Mouse (Mus musculus): Measurements from ENCODE around the gene Arpp21. TPM values are rescaled to one million over a fixed set of nuclear protein-coding genes. Genes with fewer than 3 reads are reported as not detected.

Arpp21 gene
- polyA plus RNA-seq, 1 experiment from 2014 or later: 3.2 TPM

DNA sequence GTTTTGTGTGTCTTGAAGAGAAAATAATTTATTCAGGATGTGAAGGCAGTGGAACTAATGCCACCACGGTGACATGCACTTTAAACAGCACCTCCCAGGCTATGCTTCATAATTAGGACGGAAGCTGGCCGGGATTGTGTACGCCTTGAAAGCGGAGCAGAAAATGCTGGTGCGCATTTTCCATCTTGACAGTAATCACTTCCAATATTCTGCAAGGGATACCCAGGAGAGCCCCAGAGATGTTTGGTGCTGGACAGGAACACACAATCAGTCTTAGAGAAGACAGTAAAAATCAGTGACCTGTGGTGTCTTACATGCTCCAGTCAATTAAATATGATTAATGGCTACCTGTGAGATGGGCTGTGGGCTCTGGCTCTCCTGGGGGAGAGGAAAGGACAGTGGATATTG is 112.3 kb downstream of the Arpp21 start:
- no peaks in the 10 kb centered on the region for H3K9me3 ChIP-seq (replicated peaks)
- H3K27ac ChIP-seq: no peak overlapping the region
- no peaks in the 10 kb centered on the region for H3K36me3 ChIP-seq
- H3K27me3 ChIP-seq: no peaks in the 10 kb centered on the region
- H3K9ac ChIP-seq: no peak overlapping the region
- ATAC-seq (replicated peaks; ENCODE audit: insufficient number of reproducible peaks, insufficient read depth, low FRiP score, low read depth): no peak
- WGBS: 79% methylated on average over 6 of the region's 6 CpGs
- no peak overlapping the region for H3K4me2 ChIP-seq
- no peak overlapping the region for H3K4me3 ChIP-seq
- peaks cover 7% of the 10 kb centered on the region; the same call in 1 of the 2 replicates for H3K4me1 ChIP-seq (replicated peaks)

DNA sequence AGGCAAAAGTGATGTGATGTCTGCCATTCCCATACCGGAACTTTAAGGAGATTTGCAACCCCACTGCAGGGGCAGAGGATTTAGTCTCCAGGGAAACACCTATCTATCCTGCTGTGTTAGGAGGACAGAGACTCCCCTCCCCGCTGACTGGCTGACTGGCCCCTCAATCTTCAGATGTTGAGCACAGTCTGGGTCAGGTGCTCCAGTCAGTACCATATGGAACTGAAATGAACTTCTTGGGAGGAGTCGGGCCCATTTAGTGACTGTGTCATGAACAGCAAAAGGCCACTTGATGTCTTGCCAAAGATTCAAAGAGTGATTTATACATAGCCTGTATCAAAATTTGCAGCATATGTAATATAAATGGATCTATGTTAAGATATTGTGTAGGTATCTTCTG is 116.2 kb downstream of the Arpp21 start:
- no peaks in the 10 kb centered on the region for H3K27me3 ChIP-seq
- H3K27ac ChIP-seq: no peak overlapping the region
- no peak for ATAC-seq (replicated peaks; ENCODE audit: insufficient number of reproducible peaks, insufficient read depth, low FRiP score, low read depth)
- no peak overlapping the region for H3K9ac ChIP-seq
- no peaks in the 10 kb centered on the region for H3K9me3 ChIP-seq (replicated peaks)
- H3K4me1 ChIP-seq (replicated peaks): peaks cover 11% of the 10 kb centered on the region; the same call in 1 of the 2 replicates
- 45% methylated on average over 3 of the region's 3 CpGs for WGBS
- H3K4me2 ChIP-seq: no peak overlapping the region
- no peak overlapping the region for H3K4me3 ChIP-seq
- no peaks in the 10 kb centered on the region for H3K36me3 ChIP-seq

DNA sequence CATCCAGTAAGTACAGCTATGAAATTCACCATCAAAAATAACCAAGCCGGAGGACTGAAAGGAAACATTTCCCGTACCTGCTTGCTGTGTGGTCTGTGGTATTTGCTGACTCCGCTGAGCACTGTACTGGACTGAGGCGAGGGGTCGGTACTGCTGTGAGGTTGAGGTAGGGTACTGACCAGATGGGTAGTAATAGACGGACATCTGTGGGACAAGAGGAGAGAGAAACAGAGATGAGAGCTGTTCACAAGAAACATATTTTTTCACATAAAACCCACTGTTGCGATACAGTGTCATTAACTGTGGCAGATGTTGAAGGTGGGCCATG is 116.7 kb downstream of the Arpp21 start:
- Histone ChIP-seq H3K27ac (no peak overlapping the region), H3K9me3 (replicated peaks) (no peaks in the 10 kb centered on the region), H3K4me2 (peak overlapping the region; percentile 67), H3K4me1 (replicated peaks) (peaks cover 11% of the 10 kb centered on the region; the same call in 1 of the 2 replicates), H3K4me3 (peak overlapping the region; percentile 36), H3K9ac (no peak overlapping the region), H3K27me3 (no peaks in the 10 kb centered on the region), H3K36me3 (no peaks in the 10 kb centered on the region)
- WGBS: 19% methylated on average over 7 of the region's 7 CpGs
- ATAC-seq (replicated peaks; ENCODE audit: insufficient number of reproducible peaks, insufficient read depth, low FRiP score, low read depth): no peak

GRCm38 (mm10) chr9:112118411-112119105 is 117.2 kb downstream of the Arpp21 start:
- ATAC-seq (replicated peaks; ENCODE audit: insufficient number of reproducible peaks, insufficient read depth, low FRiP score, low read depth): no peak
- peak overlapping the region; percentile 67 for H3K4me2 ChIP-seq
- peak overlapping the region; percentile 28; the same call in 1 of the 2 replicates for H3K27ac ChIP-seq
- WGBS: 6% methylated on average over 22 of the region's 22 CpGs
- H3K36me3 ChIP-seq: no peaks in the 10 kb centered on the region
- no peaks in the 10 kb centered on the region for H3K27me3 ChIP-seq
- no peaks in the 10 kb centered on the region for H3K9me3 ChIP-seq (replicated peaks)
- peaks cover 11% of the 10 kb centered on the region; the same call in 1 of the 2 replicates for H3K4me1 ChIP-seq (replicated peaks)
- H3K4me3 ChIP-seq: peak overlapping the region; percentile 36
- peak overlapping the region; percentile 28; the same call in 1 of the 2 replicates for H3K9ac ChIP-seq

DNA sequence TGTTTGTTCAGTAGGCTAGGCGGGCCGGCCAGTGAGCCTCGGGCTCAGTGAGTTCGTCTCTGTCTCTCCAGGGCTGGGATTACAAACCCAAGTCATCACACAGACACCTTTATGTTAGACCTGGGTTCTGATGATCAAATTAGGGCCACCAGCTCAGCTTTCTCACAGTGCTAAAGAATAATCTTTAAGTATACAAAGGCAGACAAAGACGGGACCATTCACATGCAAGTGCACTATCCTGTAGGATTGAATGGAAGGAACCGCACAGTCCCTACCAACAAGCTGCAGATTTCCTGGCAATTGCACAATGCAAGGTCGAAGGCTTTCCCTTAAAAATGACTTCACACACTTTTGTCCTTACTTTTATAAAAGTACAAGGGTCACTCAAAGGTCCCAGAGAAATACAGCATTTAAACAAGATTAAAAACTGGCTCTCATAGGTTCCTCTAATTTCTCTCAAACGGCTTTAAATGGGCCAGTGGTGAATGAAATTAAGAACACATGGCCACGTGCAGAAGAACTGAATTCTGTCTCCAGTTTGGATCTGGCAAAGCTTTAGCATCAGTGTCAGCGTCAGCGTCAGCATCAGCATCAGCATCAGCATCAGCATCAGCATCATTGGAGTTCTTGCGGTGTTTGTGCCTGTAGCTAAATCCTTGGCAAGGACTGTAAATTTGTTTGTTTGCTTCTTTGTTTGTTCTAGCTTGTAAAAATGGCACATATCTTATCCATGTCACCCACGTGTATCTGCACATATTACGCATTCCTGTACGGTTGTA is 117.9 kb downstream of the Arpp21 start:
- no peaks in the 10 kb centered on the region for H3K36me3 ChIP-seq
- peak overlapping the region; percentile 36 for H3K4me3 ChIP-seq
- no peak for ATAC-seq (replicated peaks; ENCODE audit: insufficient number of reproducible peaks, insufficient read depth, low FRiP score, low read depth)
- H3K4me1 ChIP-seq (replicated peaks): peaks cover 11% of the 10 kb centered on the region; the same call in 1 of the 2 replicates
- peak overlapping the region; percentile 67 for H3K4me2 ChIP-seq
- 40% methylated on average over 15 of the region's 15 CpGs for WGBS
- no peak overlapping the region for H3K27ac ChIP-seq
- H3K9me3 ChIP-seq (replicated peaks): no peaks in the 10 kb centered on the region
- H3K27me3 ChIP-seq: no peaks in the 10 kb centered on the region
- H3K9ac ChIP-seq: 0 out of 2 replicates have a peak overlapping the region, but pooled peaks have one; percentile 28

DNA sequence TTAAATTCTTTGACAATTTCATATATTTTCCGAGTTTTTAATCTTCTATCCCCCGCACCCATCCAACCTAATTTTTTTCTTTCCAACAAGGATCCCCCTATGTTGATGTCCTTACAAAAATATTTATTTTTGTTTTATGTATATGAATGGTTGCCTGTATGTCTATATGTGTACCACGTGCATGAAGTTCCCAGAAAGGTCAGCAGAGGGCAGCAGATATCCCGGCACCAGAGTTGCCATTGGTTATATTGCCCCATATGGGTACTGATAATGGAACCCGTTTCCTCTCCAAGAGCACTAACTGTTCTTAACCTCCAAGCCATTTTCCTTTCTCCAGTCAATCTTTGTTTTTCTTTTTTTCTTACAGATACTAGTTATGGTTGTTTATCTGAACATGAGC is 124.1 kb downstream of the Arpp21 start:
- Histone ChIP-seq H3K27ac (no peak overlapping the region), H3K9me3 (replicated peaks) (no peaks in the 10 kb centered on the region), H3K9ac (no peak overlapping the region), H3K4me1 (replicated peaks) (no peaks in the 10 kb centered on the region), H3K27me3 (no peaks in the 10 kb centered on the region), H3K4me3 (no peak overlapping the region), H3K4me2 (no peak overlapping the region), H3K36me3 (no peaks in the 10 kb centered on the region)
- ATAC-seq (replicated peaks; ENCODE audit: insufficient number of reproducible peaks, insufficient read depth, low FRiP score, low read depth): no peak
- 84% methylated on average over 5 of the region's 5 CpGs for WGBS

DNA sequence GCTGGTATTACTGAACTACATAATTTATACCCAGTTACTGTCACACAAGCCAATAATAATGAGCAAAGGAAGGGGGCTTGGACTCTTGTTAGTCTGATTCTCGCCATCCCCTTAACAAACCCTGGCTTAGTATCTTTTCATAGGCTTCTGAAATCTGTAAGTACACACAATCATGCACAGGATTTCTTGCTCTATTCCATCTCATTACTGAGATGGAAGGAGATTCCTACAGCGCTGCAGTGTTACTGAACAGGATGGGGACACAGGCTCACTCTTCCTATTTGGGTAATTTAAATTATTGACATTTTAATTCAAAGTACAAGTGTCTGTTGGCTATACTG is 132.9 kb downstream of the Arpp21 start:
- no peak overlapping the region for H3K9ac ChIP-seq
- ATAC-seq (replicated peaks; ENCODE audit: insufficient number of reproducible peaks, insufficient read depth, low FRiP score, low read depth): no peak
- no peak overlapping the region for H3K27ac ChIP-seq
- 71% methylated on average over 2 of the region's 2 CpGs for WGBS
- H3K4me1 ChIP-seq (replicated peaks): no peaks in the 10 kb centered on the region
- H3K9me3 ChIP-seq (replicated peaks): no peaks in the 10 kb centered on the region
- no peaks in the 10 kb centered on the region for H3K27me3 ChIP-seq
- H3K4me3 ChIP-seq: no peak overlapping the region
- H3K36me3 ChIP-seq: no peaks in the 10 kb centered on the region
- H3K4me2 ChIP-seq: no peak overlapping the region

DNA sequence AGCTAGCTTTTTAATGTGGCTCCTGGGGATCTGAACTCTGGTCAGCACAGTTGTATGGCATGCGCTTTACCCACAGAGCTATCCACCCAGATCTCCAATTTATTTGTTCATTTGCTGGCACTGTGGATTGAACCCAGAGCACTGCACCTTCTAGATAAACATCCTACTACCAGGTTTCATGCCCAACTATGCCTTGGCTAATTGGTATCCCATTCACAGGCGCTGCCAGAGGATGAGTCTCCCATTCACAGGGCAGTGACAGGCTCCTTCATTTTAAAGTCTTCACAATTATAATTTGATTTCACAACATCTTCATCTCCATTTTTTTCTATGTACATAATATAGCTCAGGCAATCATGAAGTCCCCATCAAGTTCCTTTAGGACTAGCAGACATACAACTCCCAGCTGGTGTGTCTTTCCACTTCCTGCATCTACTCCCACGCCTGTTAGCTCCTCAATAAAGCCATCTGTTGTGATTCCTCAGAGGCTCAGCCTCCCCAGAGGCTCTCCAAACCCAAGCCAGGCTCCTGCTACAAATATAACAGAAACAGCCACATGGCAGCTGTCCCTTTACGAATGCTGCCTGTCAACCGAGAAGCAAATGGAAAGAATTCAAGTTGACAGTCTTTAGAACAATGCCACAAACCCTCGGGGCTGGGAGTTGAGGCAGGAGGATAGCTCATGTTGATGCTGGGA is 133.4 kb downstream of the Arpp21 start:
- WGBS: 49% methylated on average over 6 of the region's 6 CpGs
- ATAC-seq (replicated peaks; ENCODE audit: insufficient number of reproducible peaks, insufficient read depth, low FRiP score, low read depth): no peak

GRCm38 (mm10) chr9:112100841-112101595 is 134.7 kb downstream of the Arpp21 start:
- no peaks in the 10 kb centered on the region for H3K36me3 ChIP-seq
- no peaks in the 10 kb centered on the region for H3K4me1 ChIP-seq (replicated peaks)
- no peak overlapping the region for H3K4me2 ChIP-seq
- WGBS: 78% methylated on average over 3 of the region's 3 CpGs
- no peak overlapping the region for H3K9ac ChIP-seq
- H3K27me3 ChIP-seq: no peaks in the 10 kb centered on the region
- H3K4me3 ChIP-seq: no peak overlapping the region
- no peak overlapping the region for H3K27ac ChIP-seq
- no peaks in the 10 kb centered on the region for H3K9me3 ChIP-seq (replicated peaks)
- ATAC-seq (replicated peaks; ENCODE audit: insufficient number of reproducible peaks, insufficient read depth, low FRiP score, low read depth): no peak

More for the DNA sequence above, 133.4 kb downstream of the Arpp21 start:
- Histone ChIP-seq H3K9ac (no peak overlapping the region), H3K27me3 (no peaks in the 10 kb centered on the region), H3K4me1 (replicated peaks) (no peaks in the 10 kb centered on the region), H3K4me3 (no peak overlapping the region), H3K36me3 (no peaks in the 10 kb centered on the region), H3K27ac (no peak overlapping the region), H3K9me3 (replicated peaks) (no peaks in the 10 kb centered on the region), H3K4me2 (no peak overlapping the region)

DNA sequence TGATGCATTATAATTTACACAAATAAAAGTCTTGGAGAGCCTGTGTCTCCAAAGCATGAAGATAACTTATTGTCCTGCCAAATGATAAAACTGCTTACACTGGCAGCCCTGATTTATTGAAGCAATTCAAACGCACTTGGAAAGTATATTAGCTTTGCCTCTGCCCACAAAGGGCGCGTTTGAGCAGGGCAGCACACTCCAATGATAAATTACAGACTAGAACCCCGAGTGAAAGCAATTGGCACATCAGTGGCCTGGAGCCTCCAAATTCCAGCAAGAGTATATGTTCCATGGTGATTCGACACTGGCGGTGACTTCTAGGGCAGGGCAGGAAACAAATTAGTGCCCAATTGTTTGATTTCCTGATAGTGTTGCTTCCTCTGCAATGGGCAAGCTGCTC is 137.5 kb downstream of the Arpp21 start:
- no peak overlapping the region for H3K27ac ChIP-seq
- ATAC-seq (replicated peaks; ENCODE audit: insufficient number of reproducible peaks, insufficient read depth, low FRiP score, low read depth): no peak
- no peaks in the 10 kb centered on the region for H3K27me3 ChIP-seq
- H3K9me3 ChIP-seq (replicated peaks): no peaks in the 10 kb centered on the region
- 66% methylated on average over 6 of the region's 6 CpGs for WGBS
- H3K9ac ChIP-seq: no peak overlapping the region
- no peak overlapping the region for H3K4me3 ChIP-seq
- no peaks in the 10 kb centered on the region for H3K36me3 ChIP-seq
- no peak overlapping the region for H3K4me2 ChIP-seq
- no peaks in the 10 kb centered on the region for H3K4me1 ChIP-seq (replicated peaks)

GRCm38 (mm10) chr9:112095708-112096107 is 140.0 kb downstream of the Arpp21 start:
- H3K27me3 ChIP-seq: no peaks in the 10 kb centered on the region
- no peak overlapping the region for H3K4me2 ChIP-seq
- no peak for ATAC-seq (replicated peaks; ENCODE audit: insufficient number of reproducible peaks, insufficient read depth, low FRiP score, low read depth)
- no peak overlapping the region for H3K4me3 ChIP-seq
- no peaks in the 10 kb centered on the region for H3K9me3 ChIP-seq (replicated peaks)
- H3K27ac ChIP-seq: no peak overlapping the region
- H3K4me1 ChIP-seq (replicated peaks): no peaks in the 10 kb centered on the region
- no peak overlapping the region for H3K9ac ChIP-seq
- WGBS: 78% methylated on average over 5 of the region's 5 CpGs
- H3K36me3 ChIP-seq: no peaks in the 10 kb centered on the region

All from heart, embryonic 15.5 days (tissue).